In the genomic region with DNA sequence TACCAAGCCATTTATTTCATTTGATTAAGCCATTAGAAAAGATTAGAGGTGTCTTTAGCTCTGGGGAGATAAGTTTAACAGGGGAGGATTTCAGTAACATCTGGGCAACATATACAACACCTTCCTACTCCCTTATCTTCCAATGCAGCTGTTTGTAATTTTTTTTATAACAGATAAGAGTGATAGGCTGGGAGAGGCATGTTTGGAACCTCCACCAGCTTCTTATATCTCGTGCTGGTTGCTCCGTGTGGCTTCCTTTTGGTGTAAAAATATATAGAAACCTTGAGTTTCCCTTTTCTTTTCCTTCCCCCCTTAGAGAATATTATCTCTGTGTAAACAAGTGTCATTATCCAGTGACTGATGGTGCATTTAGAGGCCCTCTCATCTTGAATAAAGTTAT, we compare ENCODE assay signal across 34 mouse cellular contexts.
DNase-seq lines count a peak whose midpoint lies in the region; ATAC-seq and TF ChIP-seq lines count a peak whose summit lies in the region.
"Had no signal": no experiment of that assay in that cellular context is flagged by ENCODE, and none has a peak within 500 bp of the region (broad histone marks: within the 10 kb centered on the region; RNA-seq: fewer than 3 reads in every experiment).

No protein-coding gene starts in this region.

- no peaks in the 10 kb centered on the region for H3K4me1 ChIP-seq in lung, postnatal 0 days (ENCODE audit: insufficient read depth, low read depth, low read length)
- H3K4me1 ChIP-seq in liver, embryonic 13.5 days (replicated peaks), result peaks cover 41% of the 10 kb centered on the region
- no peaks in the 10 kb centered on the region for H3K4me1 ChIP-seq in heart, embryonic 10.5 days
- H3K4me1 ChIP-seq: embryonic facial prominence, embryonic 13.5 days; heart, embryonic 15.5 days; midbrain, embryonic 10.5 days; neural tube, embryonic 13.5 days had no signal

- TF ChIP-seq CTCF in lung, postnatal 0 days (IDR thresholded peaks at IDR 0.05), result no peak

- no peaks in the 10 kb centered on the region for H3K27me3 ChIP-seq in lung, postnatal 0 days (replicated peaks; ENCODE audit: insufficient read depth, low read length)
- no peaks in the 10 kb centered on the region for H3K27me3 ChIP-seq in liver, embryonic 13.5 days
- H3K27me3 ChIP-seq in heart, embryonic 10.5 days (ENCODE audit: insufficient read depth, poor library complexity, severe bottlenecking), result no peaks in the 10 kb centered on the region
- H3K27me3 ChIP-seq: CH12.LX; embryonic facial prominence, embryonic 13.5 days; heart, embryonic 15.5 days; neural tube, embryonic 13.5 days had no signal

- H3K36me3 ChIP-seq in lung, postnatal 0 days (ENCODE audit: insufficient read depth, low read length), result no peaks in the 10 kb centered on the region
- no peaks in the 10 kb centered on the region for H3K36me3 ChIP-seq in liver, embryonic 13.5 days
- H3K36me3 ChIP-seq in heart, embryonic 10.5 days, result no peaks in the 10 kb centered on the region
- H3K36me3 ChIP-seq: embryonic facial prominence, embryonic 13.5 days; heart, embryonic 15.5 days; midbrain, embryonic 10.5 days; neural tube, embryonic 13.5 days had no signal

- 0 out of 2 replicates have a peak, but pooled peaks have one; percentile 25 for TF ChIP-seq EP300 in lung, postnatal 0 days (IDR thresholded peaks at IDR 0.05)

- no peak overlapping the region for H3K4me3 ChIP-seq in lung, postnatal 0 days (ENCODE audit: low read depth, low read length)
- no peak overlapping the region for H3K4me3 ChIP-seq in liver, embryonic 13.5 days (replicated peaks)
- H3K4me3 ChIP-seq in heart, embryonic 10.5 days, result no peak overlapping the region
- H3K4me3 ChIP-seq: embryonic facial prominence, embryonic 13.5 days; heart, adult 2 months; heart, embryonic 15.5 days; layer of hippocampus, adult 2 months; midbrain, embryonic 10.5 days; myocyte; neural tube, embryonic 13.5 days had no signal

- no peak overlapping the region for H3K27ac ChIP-seq in lung, postnatal 0 days (ENCODE audit: low read length)
- peak overlapping the region; percentile 77 for H3K27ac ChIP-seq in liver, embryonic 13.5 days
- no peak overlapping the region for H3K27ac ChIP-seq in heart, embryonic 10.5 days
- H3K27ac ChIP-seq: embryonic facial prominence, embryonic 13.5 days; heart, adult 2 months; heart, embryonic 15.5 days; hindbrain, embryonic 14.5 days; layer of hippocampus, adult 2 months; midbrain, embryonic 10.5 days; neural tube, embryonic 13.5 days had no signal

- DNase-seq in lung, postnatal 0 days (ENCODE audit: low spot score), result no peak
- no peak for DNase-seq in lung, adult 18-20 months
- DNase-seq in c-Kit-positive CD71-positive TER-119-negative erythroid progenitor cells, embryonic 14.5 days (ENCODE audit: low read depth), result peak; percentile 54
- DNase-seq in liver, embryonic 13.5 days, result peak; percentile 14
- DNase-seq in heart, embryonic 10.5 days (ENCODE audit: low spot score), result no peak
- no peak for DNase-seq in kidney, adult 11 months
- no peak for DNase-seq in thymus, adult 18-20 months
- DNase-seq: adrenal gland, postnatal 14 days; B cell, adult 2 months; cerebellum, adult 11 months; cerebellum, postnatal 10 days; embryo, embryonic 11 days; gastrocnemius, postnatal 14 days; heart, adult 2 months; heart, postnatal 4 days; kidney, adult 2 months; kidney, postnatal 25 days; lung, adult 2 months; lung, postnatal 4 days; retina, postnatal 1 day; thymus, adult 2 months; thymus, postnatal 4 days had no signal

- no peak overlapping the region for H3K4me2 ChIP-seq in lung, postnatal 0 days (replicated peaks; ENCODE audit: low read depth, low read length)
- H3K4me2 ChIP-seq in liver, embryonic 13.5 days, result peak overlapping the region; percentile 42
- H3K4me2 ChIP-seq: embryonic facial prominence, embryonic 13.5 days; heart, embryonic 15.5 days; hindbrain, embryonic 14.5 days; neural tube, embryonic 13.5 days had no signal

- ATAC-seq in lung, postnatal 0 days, result no peak
- peak; percentile 93 for ATAC-seq in liver, embryonic 13.5 days (ENCODE audit: low read depth)
- ATAC-seq in megakaryocyte-erythroid progenitor cell, adult 5-6 weeks (replicated peaks; ENCODE audit: low FRiP score, low TSS enrichment, poor library complexity, severe bottlenecking), result peak; percentile 92
- ATAC-seq: forebrain, embryonic 14.5 days; inflammation-experienced regulatory T-cells, adult 6 months; midbrain, embryonic 16.5 days had no signal

- no peaks in the 10 kb centered on the region for H3K9me3 ChIP-seq in lung, postnatal 0 days (ENCODE audit: low read length)
- H3K9me3 ChIP-seq in liver, embryonic 13.5 days (replicated peaks), result no peaks in the 10 kb centered on the region
- no peaks in the 10 kb centered on the region for H3K9me3 ChIP-seq in heart, embryonic 10.5 days
- H3K9me3 ChIP-seq: heart, embryonic 15.5 days; midbrain, embryonic 10.5 days; neural tube, embryonic 13.5 days had no signal

- H3K9ac ChIP-seq in lung, postnatal 0 days (replicated peaks; ENCODE audit: low read depth), result no peak overlapping the region
- H3K9ac ChIP-seq in liver, embryonic 13.5 days, result no peak overlapping the region
- H3K9ac ChIP-seq: embryonic facial prominence, embryonic 13.5 days; heart, embryonic 15.5 days; hindbrain, embryonic 14.5 days; neural tube, embryonic 13.5 days had no signal

- 50% methylated on average over 2 of the region's 2 CpGs for WGBS in lung, postnatal 0 days
- 14% methylated on average over 2 of the region's 2 CpGs for WGBS in liver, embryonic 13.5 days (ENCODE audit: insufficient replicate concordance)
- WGBS in heart, embryonic 10.5 days, result 25% methylated on average over 2 of the region's 2 CpGs

Comparison
In these comparisons a context has a peak if more than half of its experiments do, and no peak if none do; other contexts are left out.
1. DNase-seq: peak in c-Kit-positive CD71-positive TER-119-negative erythroid progenitor cells, embryonic 14.5 days (single experiment) and liver, embryonic 13.5 days (single experiment); none in lung, postnatal 0 days (single experiment), lung, adult 18-20 months (0 of 2), heart, embryonic 10.5 days (single experiment), kidney, adult 11 months (single experiment) and thymus, adult 18-20 months (0 of 2).